Mouse (Mus musculus) gastrocnemius, adult 2 months (tissue): ENCODE data around the gene Pstpip1. TPM values are rescaled to one million over a fixed set of nuclear protein-coding genes. Genes with fewer than 3 reads are reported as not detected.

Source experiments
- DNase-seq: peaks from one replicate; pipeline ENCODE4 v3.0.0; 2022
- H3K27ac ChIP-seq: fragments of 200-600 bp; 2 replicates; pipeline ENCODE4 v1.8.1; 2022; ENCODE audit warnings: mild to moderate bottlenecking
- H3K4me3 ChIP-seq: fragments of 200-600 bp; 2 replicates; pipeline ENCODE4 v1.8.1; 2022; ENCODE audit warnings: mild to moderate bottlenecking, moderate library complexity
- CTCF ChIP-seq: fragments of 200-600 bp; IDR thresholded peaks from 2 replicates; pipeline ENCODE4 v1.8.1; 2022; ENCODE audit warnings: antibody characterized with exemption, mild to moderate bottlenecking, moderate library complexity
- intact Hi-C: fragments of 180-260 bp; cut with DNase I; formaldehyde crosslinking; loops from one replicate; pipeline ENCODE4 v1.15.1; 2025
- total RNA-seq, 2 experiments: library from RNA; stranded (reverse); gene quantifications; 2 replicates each; pipeline ENCODE4 v1.2.3; 2021

The Pstpip1 gene
- total RNA-seq, 2 experiments from 2014 or later, result 0.77 to 1.1 TPM

- intact Hi-C loops, result loop anchor here (5.0 kb wide), 2 partner anchors 79 to 434 kb away; no protein-coding TSS in a partner anchor
- no peak for TF ChIP-seq CTCF
These were observed 28.3 kb downstream of the Pstpip1 start for GRCm38 (mm10) chr9:56118091-56118490.

GRCm38 (mm10) chr9:56118582-56118981 lies 28.8 kb downstream of the Pstpip1 start:
- TF ChIP-seq CTCF, result no peak; the same call in 1 of the 2 replicates
- intact Hi-C loops, result loop anchor here (5.0 kb wide), 2 partner anchors 79 to 434 kb away; no protein-coding TSS in a partner anchor
- Histone ChIP-seq H3K4me3 (peak overlapping the region; percentile 69), H3K27ac (peak overlapping the region; percentile 24; the same call in 1 of the 2 replicates)
- DNase-seq, result peak; percentile 68

More at GRCm38 (mm10) chr9:56118091-56118490, 28.3 kb downstream of the Pstpip1 start:
- peak; percentile 3 for DNase-seq
- Histone ChIP-seq H3K27ac (no peak overlapping the region), H3K4me3 (no peak overlapping the region)

GRCm38 (mm10) chr9:56119651-56120050 lies 29.9 kb downstream of the Pstpip1 start:
- peak; percentile 12 for DNase-seq
- Histone ChIP-seq H3K4me3 (no peak overlapping the region), H3K27ac (no peak overlapping the region)
- intact Hi-C loops, result loop anchor here (5.0 kb wide), 2 partner anchors 78 to 433 kb away; no protein-coding TSS in a partner anchor
- TF ChIP-seq CTCF, result no peak

DNA sequence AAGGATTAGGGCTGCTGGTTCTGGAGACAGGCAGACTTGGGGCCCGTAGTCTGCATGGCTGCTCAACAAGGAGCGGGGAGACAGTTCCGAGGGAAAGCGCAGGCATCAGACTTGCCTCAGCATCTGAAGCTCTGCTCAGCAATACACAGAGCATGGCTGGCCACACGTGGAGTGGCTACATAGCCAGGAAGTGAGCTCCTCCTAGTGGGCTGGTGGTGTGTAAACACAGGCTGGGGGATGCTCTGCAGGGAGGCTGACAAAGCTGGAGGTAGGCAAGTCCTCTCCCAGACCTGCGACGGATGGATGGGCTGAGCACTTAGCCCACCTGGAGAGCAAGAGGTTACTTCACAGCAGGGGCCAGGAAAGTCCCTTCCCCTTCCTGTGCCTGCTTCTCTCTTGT lies 31.3 kb downstream of the Pstpip1 start:
- peak; percentile 53 for DNase-seq
- intact Hi-C loops, result no loop called here
- no peak overlapping the region for H3K4me3 ChIP-seq
- no peak overlapping the region for H3K27ac ChIP-seq
- TF ChIP-seq CTCF, result peak; percentile 50

DNA sequence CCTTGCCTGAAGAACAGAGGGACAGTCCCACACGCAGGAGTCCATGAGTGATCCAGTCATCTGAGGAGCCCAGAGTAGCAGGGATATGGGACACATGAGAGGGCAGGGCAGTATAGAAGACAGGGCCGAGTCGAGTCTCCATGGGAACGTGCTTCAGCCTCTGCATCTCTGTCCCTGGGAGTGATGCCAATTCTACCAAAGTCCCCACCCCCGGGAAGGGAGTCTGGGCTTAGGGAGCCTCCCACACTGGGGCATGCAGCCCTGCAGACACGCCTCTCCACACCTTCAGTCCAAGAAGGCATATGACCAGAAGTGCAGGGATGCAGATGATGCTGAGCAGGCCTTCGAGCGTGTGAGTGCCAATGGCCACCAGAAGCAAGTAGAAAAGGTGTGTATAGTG lies 33.2 kb downstream of the Pstpip1 start:
- Histone ChIP-seq H3K4me3 (no peak overlapping the region), H3K27ac (no peak overlapping the region)
- DNase-seq, result peak; percentile 16
- intact Hi-C loops, result no loop called here
- TF ChIP-seq CTCF, result no peak

GRCm38 (mm10) chr9:56123613-56124012 lies 33.9 kb downstream of the Pstpip1 start:
- intact Hi-C loops, result no loop called here
- Histone ChIP-seq H3K27ac (no peak overlapping the region), H3K4me3 (no peak overlapping the region)
- DNase-seq, result peak; percentile 20
- no peak for TF ChIP-seq CTCF

GRCm38 (mm10) chr9:56124561-56124960 lies 34.8 kb downstream of the Pstpip1 start:
- no peak for TF ChIP-seq CTCF
- H3K27ac ChIP-seq, result no peak overlapping the region
- DNase-seq, result no peak
- intact Hi-C loops, result no loop called here
- H3K4me3 ChIP-seq, result no peak overlapping the region

DNA sequence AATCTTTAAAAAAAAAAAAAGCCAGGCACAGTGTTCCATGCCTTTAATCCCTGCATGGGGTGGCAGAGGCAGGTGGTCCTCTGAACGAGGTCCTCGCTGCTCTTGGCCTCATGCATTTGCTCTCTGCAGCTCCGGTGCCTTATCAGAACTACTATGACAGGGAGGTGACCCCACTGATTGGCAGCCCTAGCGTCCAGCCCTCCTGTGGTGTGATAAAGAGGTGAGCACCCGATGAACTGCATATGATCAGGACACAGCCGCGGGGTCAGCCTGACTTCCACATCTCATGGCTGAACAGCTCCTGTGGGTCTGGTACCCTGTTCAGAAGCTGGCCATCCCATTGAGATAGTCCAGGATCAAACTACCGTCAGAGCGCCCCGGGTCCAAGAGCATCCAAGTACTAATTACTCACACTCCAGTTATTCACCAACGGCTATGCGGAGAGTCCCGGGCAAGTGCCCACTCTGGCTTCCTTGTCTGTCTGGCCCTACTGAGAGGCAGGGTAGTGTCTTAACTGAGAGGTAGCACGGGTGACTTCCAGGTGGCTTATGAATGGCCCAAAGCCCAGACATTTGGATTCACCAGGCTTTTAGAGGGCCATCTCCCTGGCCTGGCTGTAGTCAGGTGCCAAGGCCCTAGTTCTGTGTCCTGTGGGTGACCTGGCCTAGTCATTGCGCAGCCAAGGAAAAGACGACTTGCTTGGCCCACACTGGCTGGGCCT lies 36.9 kb downstream of the Pstpip1 start:
- H3K4me3 ChIP-seq, result no peak overlapping the region
- intact Hi-C loops, result no loop called here
- TF ChIP-seq CTCF, result no peak
- no peak overlapping the region for H3K27ac ChIP-seq
- no peak for DNase-seq

DNA sequence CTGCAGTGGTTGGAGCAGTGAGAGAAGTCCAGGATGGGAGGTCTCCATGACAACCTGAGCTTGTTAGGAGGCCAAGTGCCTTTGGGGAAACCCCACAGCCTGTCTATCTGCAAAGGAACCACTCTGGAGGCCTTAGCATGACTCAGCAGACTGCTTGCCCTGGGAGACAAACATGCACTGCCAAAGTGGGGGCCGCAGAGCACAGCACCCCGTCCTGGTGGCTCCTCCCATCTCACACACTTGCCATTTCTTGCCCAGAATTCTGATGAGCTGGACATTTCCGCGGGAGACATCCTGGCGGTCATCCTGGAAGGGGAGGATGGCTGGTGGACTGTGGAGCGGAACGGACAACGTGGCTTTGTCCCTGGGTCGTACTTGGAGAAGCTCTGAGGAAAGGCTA lies 38.6 kb downstream of the Pstpip1 start:
- H3K27ac ChIP-seq, result peak overlapping the region; percentile 51
- no peak for TF ChIP-seq CTCF
- intact Hi-C loops, result no loop called here
- no peak for DNase-seq
- H3K4me3 ChIP-seq, result no peak overlapping the region

- TF ChIP-seq CTCF, result no peak
- intact Hi-C loops, result no loop called here
- no peak for DNase-seq
- H3K4me3 ChIP-seq, result no peak overlapping the region
- peak overlapping the region; percentile 6; the same call in 1 of the 2 replicates for H3K27ac ChIP-seq
These were observed 40.2 kb downstream of the Pstpip1 start for GRCm38 (mm10) chr9:56129951-56130350.

DNA sequence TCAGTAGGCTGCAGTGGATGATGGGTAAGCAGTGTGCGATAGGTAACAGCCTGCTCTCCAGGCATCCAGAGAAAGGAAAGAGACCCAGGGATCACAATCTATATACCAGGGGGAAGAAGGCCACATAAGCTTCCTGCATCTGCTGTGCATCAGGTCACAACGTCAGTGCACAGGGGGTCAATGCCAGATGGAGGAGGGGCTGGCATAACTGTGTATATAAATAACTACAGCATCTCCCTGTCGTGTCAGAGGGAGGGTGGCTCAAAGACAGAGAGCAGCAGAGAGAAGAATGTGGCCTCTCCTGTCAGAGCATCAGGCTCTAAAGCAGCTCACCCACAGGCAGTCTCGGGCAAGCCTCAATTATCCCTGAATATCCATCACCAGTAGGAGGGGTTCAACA lies 40.8 kb downstream of the Pstpip1 start:
- no peak for TF ChIP-seq CTCF
- no peak overlapping the region; the same call in 1 of the 2 replicates for H3K27ac ChIP-seq
- DNase-seq, result no peak
- no peak overlapping the region for H3K4me3 ChIP-seq
- intact Hi-C loops, result no loop called here

GRCm38 (mm10) chr9:56131813-56132525 lies 42.2 kb downstream of the Pstpip1 start:
- no peak for TF ChIP-seq CTCF
- H3K27ac ChIP-seq, result no peak overlapping the region
- H3K4me3 ChIP-seq, result no peak overlapping the region
- DNase-seq, result no peak
- intact Hi-C loops, result no loop called here

- H3K4me3 ChIP-seq, result no peak overlapping the region
- no peak for TF ChIP-seq CTCF
- no peak overlapping the region for H3K27ac ChIP-seq
- intact Hi-C loops, result no loop called here
- DNase-seq, result no peak
These were observed 44.2 kb downstream of the Pstpip1 start for GRCm38 (mm10) chr9:56133970-56134369.

GRCm38 (mm10) chr9:56134614-56135013 lies 44.9 kb downstream of the Pstpip1 start:
- intact Hi-C loops, result no loop called here
- Histone ChIP-seq H3K4me3 (no peak overlapping the region), H3K27ac (no peak overlapping the region)
- no peak for TF ChIP-seq CTCF
- no peak for DNase-seq
